Mouse (Mus musculus) spleen, adult 2 months (tissue): ENCODE results near the gene Ilk.

Experiments
- CTCF ChIP-seq: fragments of 200-500 bp; IDR thresholded peaks from 2 replicates; pipeline ENCODE4 v1.5.1; 2011; ENCODE audit warnings: mild to moderate bottlenecking, inconsistent platforms; ENCODE audit not compliant: insufficient read depth, insufficient read length, insufficient replicate concordance; ENCODE audit errors: extremely low read depth
- POLR2A ChIP-seq: fragments of 200-500 bp; IDR thresholded peaks from 2 replicates; pipeline ENCODE4 v1.6.1; 2011; ENCODE audit warnings: low read depth, low read length, inconsistent platforms

- peak; percentile 59; the same call in 1 of the 2 replicates for TF ChIP-seq CTCF
- no peak for TF ChIP-seq POLR2A
Observed at GRCm38 (mm10) chr7:105726144-105726979, 10.0 kb upstream of the Ilk start.
